Mouse (Mus musculus): ENCODE measurements at regions not wholly inside any gene's neighbourhood (a gene's known extent, or its start where the extent isn't known, plus 50 kb on each side); places are given as distances from the start of the nearest gene placed in this dataset.

GRCm38 (mm10) chr10:37364506-37364905, 225.8 kb upstream of the Marcks start:
- DNase-seq = no peak

GRCm38 (mm10) chr10:37360985-37361384, 222.3 kb upstream of the Marcks start:
- DNase-seq = no peak

- no peak for DNase-seq
Measured at GRCm38 (mm10) chr10:37358900-37359299, 220.2 kb upstream of the Marcks start.

- DNase-seq = no peak
Measured at GRCm38 (mm10) chr10:37358334-37358733, 219.6 kb upstream of the Marcks start.

GRCm38 (mm10) chr10:37357304-37358060, 218.8 kb upstream of the Marcks start:
- peak; percentile 11 to 16 for DNase-seq

GRCm38 (mm10) chr10:37349261-37349660, 210.5 kb upstream of the Marcks start:
- DNase-seq = no peak

- no peak for DNase-seq
Measured at GRCm38 (mm10) chr10:37348416-37348815, 209.7 kb upstream of the Marcks start.

GRCm38 (mm10) chr10:37347661-37348060, 208.9 kb upstream of the Marcks start:
- no peak for DNase-seq

GRCm38 (mm10) chr10:37342675-37343074, 204.0 kb upstream of the Marcks start:
- peak; percentile 19 to 35 for DNase-seq

- no peak for DNase-seq
Measured at GRCm38 (mm10) chr10:37339658-37340057, 200.9 kb upstream of the Marcks start.

GRCm38 (mm10) chr10:37338073-37338912, 199.6 kb upstream of the Marcks start:
- no peak for DNase-seq

- no peak for DNase-seq
Measured at GRCm38 (mm10) chr10:37337172-37337620, 198.5 kb upstream of the Marcks start.

GRCm38 (mm10) chr10:37335148-37335547, 196.4 kb upstream of the Marcks start:
- no peak for DNase-seq

GRCm38 (mm10) chr10:37326168-37326534, 187.4 kb upstream of the Marcks start:
- DNase-seq = no peak

- no peak for DNase-seq
Measured at GRCm38 (mm10) chr10:37325514-37326167, 186.9 kb upstream of the Marcks start.

- DNase-seq = no peak
Measured at GRCm38 (mm10) chr10:37323689-37324088, 185.0 kb upstream of the Marcks start.

GRCm38 (mm10) chr10:37322809-37323208, 184.1 kb upstream of the Marcks start:
- DNase-seq = no peak

- no peak for DNase-seq
Measured at GRCm38 (mm10) chr10:37322310-37322709, 183.6 kb upstream of the Marcks start.

- no peak for DNase-seq
Measured at GRCm38 (mm10) chr10:37321171-37321570, 182.5 kb upstream of the Marcks start.

- no peak for DNase-seq
Measured at GRCm38 (mm10) chr10:37319746-37320430, 181.2 kb upstream of the Marcks start.

- DNase-seq = no peak
Measured at GRCm38 (mm10) chr10:37316701-37317100, 178.0 kb upstream of the Marcks start.

- DNase-seq = no peak
Measured at GRCm38 (mm10) chr10:37315804-37316203, 177.1 kb upstream of the Marcks start.

All from cerebellum, adult 18-20 months (tissue).